Mouse (Mus musculus): ENCODE measurements around the gene Pin1. TPM values are rescaled to one million over a fixed set of nuclear protein-coding genes. Genes with fewer than 3 reads are reported as not detected.
"Not testable (repeated sequence)": the region's sequence is repeated elsewhere in the genome, so short reads cannot be mapped to it uniquely, and the experiment has no call there.

The Pin1 gene
- polyA plus RNA-seq, 1 experiment from 2014 or later = 51.8 TPM

- Histone ChIP-seq H3K27me3 (no peaks in the 10 kb centered on the region), H3K4me2 (no peak overlapping the region), H3K9me3 (no peaks in the 10 kb centered on the region), H3K36me3 (no peaks in the 10 kb centered on the region), H3K9ac (no peak overlapping the region), H3K4me1 (no peaks in the 10 kb centered on the region), H3K4me3 (no peak overlapping the region), H3K27ac (no peak overlapping the region)
- ATAC-seq (ENCODE audit: borderline replicate concordance, extremely low read depth, low FRiP score, low TSS enrichment) = no peak
- WGBS = 47% methylated on average over 17 of the region's 17 CpGs
These were observed 33.4 kb downstream of the Pin1 start for GRCm38 (mm10) chr9:20685081-20685861.

- no peak overlapping the region for H3K4me3 ChIP-seq
- no peak overlapping the region for H3K27ac ChIP-seq
- H3K4me2 ChIP-seq = no peak overlapping the region
- no peaks in the 10 kb centered on the region for H3K9me3 ChIP-seq
- H3K36me3 ChIP-seq = no peaks in the 10 kb centered on the region
- H3K4me1 ChIP-seq = no peaks in the 10 kb centered on the region
- peaks cover 6% of the 10 kb centered on the region for H3K27me3 ChIP-seq
- ATAC-seq (ENCODE audit: borderline replicate concordance, extremely low read depth, low FRiP score, low TSS enrichment) = no peak
- WGBS = 57% methylated on average over 1 of the region's 1 CpGs
- H3K9ac ChIP-seq = no peak overlapping the region
These were observed 37.5 kb downstream of the Pin1 start for GRCm38 (mm10) chr9:20689403-20689802.

- WGBS = 1% methylated on average over 4 of the region's 4 CpGs
- 0 out of 2 replicates have a peak, but pooled peaks cover 4% of the 10 kb centered on the region for H3K4me1 ChIP-seq
- no peak overlapping the region for H3K4me3 ChIP-seq
- H3K9me3 ChIP-seq = no peaks in the 10 kb centered on the region
- H3K27me3 ChIP-seq = peaks cover 11% of the 10 kb centered on the region
- H3K9ac ChIP-seq = no peak overlapping the region
- H3K36me3 ChIP-seq = no peaks in the 10 kb centered on the region
- ATAC-seq (ENCODE audit: borderline replicate concordance, extremely low read depth, low FRiP score, low TSS enrichment) = peak; percentile 51
- H3K4me2 ChIP-seq = no peak overlapping the region
- no peak overlapping the region for H3K27ac ChIP-seq
These were observed 38.0 kb downstream of the Pin1 start for GRCm38 (mm10) chr9:20689913-20690312.

GRCm38 (mm10) chr9:20690449-20690848 lies 38.6 kb downstream of the Pin1 start:
- H3K27ac ChIP-seq; H3K4me2 ChIP-seq; H3K36me3 ChIP-seq; H3K9me3 ChIP-seq; H3K9ac ChIP-seq; H3K4me1 ChIP-seq; ATAC-seq (ENCODE audit: borderline replicate concordance, extremely low read depth, low FRiP score, low TSS enrichment); H3K4me3 ChIP-seq: not testable (repeated sequence)
- 85% methylated on average over 2 of the region's 2 CpGs for WGBS
- H3K27me3 ChIP-seq = peaks cover 17% of the 10 kb centered on the region

- 81% methylated on average over 3 of the region's 3 CpGs for WGBS
- Histone ChIP-seq H3K4me2 (no peak overlapping the region), H3K9me3 (no peaks in the 10 kb centered on the region), H3K36me3 (no peaks in the 10 kb centered on the region), H3K9ac (no peak overlapping the region), H3K4me3 (no peak overlapping the region), H3K27me3 (peaks cover 19% of the 10 kb centered on the region), H3K27ac (no peak overlapping the region), H3K4me1 (0 out of 2 replicates have a peak, but pooled peaks cover 7% of the 10 kb centered on the region)
- no peak for ATAC-seq (ENCODE audit: borderline replicate concordance, extremely low read depth, low FRiP score, low TSS enrichment)
These were observed 41.0 kb downstream of the Pin1 start for GRCm38 (mm10) chr9:20692863-20693262.

GRCm38 (mm10) chr9:20694721-20695235 lies 42.9 kb downstream of the Pin1 start:
- Histone ChIP-seq H3K27me3 (peaks cover 19% of the 10 kb centered on the region), H3K9me3 (no peaks in the 10 kb centered on the region), H3K4me1 (0 out of 2 replicates have a peak, but pooled peaks cover 7% of the 10 kb centered on the region), H3K36me3 (no peaks in the 10 kb centered on the region), H3K4me2 (peak overlapping the region; percentile 53), H3K9ac (no peak overlapping the region), H3K27ac (no peak overlapping the region), H3K4me3 (peak overlapping the region; percentile 23)
- 4% methylated on average over 25 of the region's 25 CpGs for whole genome bisulfite sequencing
- ATAC-seq (ENCODE audit: borderline replicate concordance, extremely low read depth, low FRiP score, low TSS enrichment) = no peak

GRCm38 (mm10) chr9:20696107-20696712 lies 44.3 kb downstream of the Pin1 start:
- Histone ChIP-seq H3K9me3 (no peaks in the 10 kb centered on the region), H3K36me3 (no peaks in the 10 kb centered on the region), H3K27me3 (peaks cover 19% of the 10 kb centered on the region), H3K4me1 (0 out of 2 replicates have a peak, but pooled peaks cover 7% of the 10 kb centered on the region), H3K4me2 (no peak overlapping the region), H3K27ac (no peak overlapping the region), H3K4me3 (no peak overlapping the region), H3K9ac (no peak overlapping the region)
- 68% methylated on average over 5 of the region's 5 CpGs for WGBS
- ATAC-seq (ENCODE audit: borderline replicate concordance, extremely low read depth, low FRiP score, low TSS enrichment) = no peak

- Histone ChIP-seq H3K9ac (no peak overlapping the region), H3K4me2 (no peak overlapping the region), H3K4me3 (no peak overlapping the region), H3K27me3 (peaks cover 19% of the 10 kb centered on the region), H3K27ac (no peak overlapping the region), H3K4me1 (0 out of 2 replicates have a peak, but pooled peaks cover 7% of the 10 kb centered on the region), H3K36me3 (no peaks in the 10 kb centered on the region), H3K9me3 (no peaks in the 10 kb centered on the region)
- ATAC-seq (ENCODE audit: borderline replicate concordance, extremely low read depth, low FRiP score, low TSS enrichment) = no peak
- 30% methylated on average over 8 of the region's 8 CpGs for WGBS
These were observed 45.6 kb downstream of the Pin1 start for GRCm38 (mm10) chr9:20697466-20697865.

- Histone ChIP-seq H3K27ac (no peak overlapping the region), H3K4me3 (no peak overlapping the region), H3K4me2 (no peak overlapping the region), H3K9me3 (no peaks in the 10 kb centered on the region), H3K27me3 (no peaks in the 10 kb centered on the region), H3K9ac (no peak overlapping the region), H3K36me3 (no peaks in the 10 kb centered on the region), H3K4me1 (no peaks in the 10 kb centered on the region)
- 59% methylated on average over 8 of the region's 8 CpGs for WGBS
- ATAC-seq (ENCODE audit: borderline replicate concordance, extremely low read depth, low FRiP score, low TSS enrichment) = no peak
These were observed 52.0 kb downstream of the Pin1 start for GRCm38 (mm10) chr9:20703832-20704380.

GRCm38 (mm10) chr9:20705420-20705819 lies 53.5 kb downstream of the Pin1 start:
- no peak overlapping the region for H3K4me2 ChIP-seq
- no peaks in the 10 kb centered on the region for H3K4me1 ChIP-seq

GRCm38 (mm10) chr9:20705981-20706380 lies 54.1 kb downstream of the Pin1 start:
- no peak for ATAC-seq (ENCODE audit: borderline replicate concordance, extremely low read depth, low FRiP score, low TSS enrichment)
- no peak overlapping the region for H3K9ac ChIP-seq
- no peaks in the 10 kb centered on the region for H3K36me3 ChIP-seq

More at GRCm38 (mm10) chr9:20705420-20705819, 53.5 kb downstream of the Pin1 start:
- no peak for ATAC-seq (ENCODE audit: borderline replicate concordance, extremely low read depth, low FRiP score, low TSS enrichment)
- H3K27ac ChIP-seq = no peak overlapping the region
- no peaks in the 10 kb centered on the region for H3K27me3 ChIP-seq
- no peaks in the 10 kb centered on the region for H3K9me3 ChIP-seq
- no peak overlapping the region for H3K9ac ChIP-seq
- H3K4me3 ChIP-seq = no peak overlapping the region
- H3K36me3 ChIP-seq = no peaks in the 10 kb centered on the region

GRCm38 (mm10) chr9:20710471-20710870 lies 58.6 kb downstream of the Pin1 start:
- 69% methylated on average over 3 of the region's 3 CpGs for WGBS
- no peaks in the 10 kb centered on the region for H3K9me3 ChIP-seq
- ATAC-seq (ENCODE audit: borderline replicate concordance, extremely low read depth, low FRiP score, low TSS enrichment) = no peak
- no peak overlapping the region for H3K27ac ChIP-seq
- H3K4me3 ChIP-seq = no peak overlapping the region
- H3K27me3 ChIP-seq = no peaks in the 10 kb centered on the region
- no peak overlapping the region for H3K9ac ChIP-seq
- H3K36me3 ChIP-seq = no peaks in the 10 kb centered on the region
- no peaks in the 10 kb centered on the region for H3K4me1 ChIP-seq
- no peak overlapping the region for H3K4me2 ChIP-seq

More at GRCm38 (mm10) chr9:20705981-20706380, 54.1 kb downstream of the Pin1 start:
- H3K27me3 ChIP-seq = no peaks in the 10 kb centered on the region
- no peak overlapping the region for H3K4me2 ChIP-seq
- WGBS = 19% methylated on average over 4 of the region's 4 CpGs
- H3K4me1 ChIP-seq = no peaks in the 10 kb centered on the region
- no peak overlapping the region for H3K27ac ChIP-seq
- no peak overlapping the region for H3K4me3 ChIP-seq
- H3K9me3 ChIP-seq = no peaks in the 10 kb centered on the region
